Mouse (Mus musculus) urinary bladder, adult 18-20 months (tissue): ENCODE measurements around the gene Scgb1b11.
"Not testable (repeated sequence)": the region's sequence is repeated elsewhere in the genome, so short reads cannot be mapped to it uniquely, and the experiment has no call there.

Experiments
- DNase-seq, 2 experiments: peaks; one replicate each; pipeline ENCODE4 v3.0.0; 2022; ENCODE audit warnings: low spot score in 2 of 2, mixed read lengths in 2 of 2

Scgb1b11 gene

DNA sequence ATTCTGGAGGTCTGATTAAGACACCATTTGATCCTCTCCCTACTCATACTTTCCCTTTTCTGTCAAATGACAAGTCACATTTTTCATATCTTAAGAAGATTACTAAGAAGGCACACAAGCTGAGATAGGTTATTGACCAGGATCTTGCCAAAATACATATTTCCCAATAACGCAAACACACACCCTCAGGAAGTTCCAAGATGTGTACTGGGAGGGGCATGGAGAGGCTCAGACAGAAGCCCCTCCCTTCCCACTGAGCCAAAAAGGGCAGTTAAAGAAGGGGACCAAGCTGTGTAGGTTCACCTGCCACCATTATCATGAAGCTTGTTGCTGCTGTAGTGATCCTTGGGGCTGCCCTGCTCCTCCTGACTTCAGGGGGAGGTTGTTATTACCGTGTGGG, at the start of gene Scgb1b11:
TSS of gene Scgb1b11 (plus strand) at position 301 of the 400 bp plus-strand sequence.
- not testable (repeated sequence) for DNase-seq

DNA sequence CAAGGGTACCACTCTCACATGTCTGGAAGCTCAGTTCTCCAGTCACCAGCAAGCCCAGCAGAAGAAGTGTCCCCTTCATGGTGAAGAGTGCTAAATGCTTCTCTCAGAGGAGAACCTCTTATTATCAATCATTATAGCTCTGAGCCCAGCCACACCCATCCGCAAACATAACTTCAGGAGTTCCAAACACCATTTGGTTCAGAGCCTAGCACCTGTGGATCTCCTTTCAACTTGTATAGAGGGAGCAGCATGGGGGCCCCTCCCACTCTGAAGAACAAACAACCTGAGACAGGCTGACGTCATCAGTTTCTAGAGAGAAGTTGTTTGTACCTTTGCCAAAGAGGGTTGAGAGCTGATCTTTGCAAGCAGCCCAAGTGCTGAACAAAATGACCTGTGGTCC, 11.6 kb upstream of the Scgb1b11 start, which contains the start of gene Scgb2b11:
TSS of gene Scgb2b11 (minus strand) at position 101 of the 400 bp plus-strand sequence.
- DNase-seq, result not testable (repeated sequence)
